Mouse (Mus musculus): ENCODE results near the gene Srpk1. TPM values are rescaled to one million over a fixed set of nuclear protein-coding genes. Genes with fewer than 3 reads are reported as not detected.
"Not testable (repeated sequence)": the region's sequence is repeated elsewhere in the genome, so short reads cannot be mapped to it uniquely, and the experiment has no call there.

Gene Srpk1
- polyA plus RNA-seq, 1 experiment, result 22.5 TPM

DNA sequence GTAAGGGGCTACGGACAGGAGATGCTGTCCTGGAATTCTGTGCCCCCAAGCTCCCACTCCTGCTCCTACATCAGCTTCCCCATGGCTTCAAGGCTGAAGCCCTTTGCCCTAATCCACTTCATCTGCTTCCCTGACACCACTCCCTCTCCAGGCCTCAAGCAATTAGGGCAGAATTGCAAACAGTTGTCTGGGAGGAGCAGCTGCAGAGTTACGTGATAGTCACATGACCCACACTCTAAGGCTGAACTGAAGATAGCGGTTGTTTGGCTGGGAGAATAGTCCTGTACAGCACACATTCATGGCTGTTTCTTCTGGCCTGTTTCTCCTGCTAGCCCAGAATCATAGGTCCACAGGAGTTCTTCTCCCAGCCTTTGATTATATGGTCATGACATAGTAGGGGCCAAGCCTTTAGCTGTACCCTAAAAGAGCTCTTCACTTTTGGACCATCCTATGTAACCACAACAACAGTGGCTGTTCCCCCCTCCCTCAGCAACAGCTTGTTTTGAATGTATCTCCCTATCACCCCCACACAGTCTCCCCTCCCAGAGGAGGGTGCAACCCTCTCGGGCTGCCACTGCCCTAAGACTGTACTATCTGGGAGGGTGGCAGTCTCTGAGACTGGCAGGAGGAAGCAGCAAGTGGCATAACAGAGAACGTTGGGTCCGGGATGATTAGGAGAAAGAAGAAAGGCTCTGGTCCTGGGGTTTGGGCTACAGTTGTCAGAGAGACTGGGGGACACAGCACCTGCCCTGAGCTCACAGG, 65.7 kb downstream of the Srpk1 start:
- DNase-seq (ENCODE audit: low read depth), result no peak

- DNase-seq (ENCODE audit: low read depth), result not testable (repeated sequence)
Measured at GRCm38 (mm10) chr17:28554021-28554420, 68.5 kb downstream of the Srpk1 start.

DNA sequence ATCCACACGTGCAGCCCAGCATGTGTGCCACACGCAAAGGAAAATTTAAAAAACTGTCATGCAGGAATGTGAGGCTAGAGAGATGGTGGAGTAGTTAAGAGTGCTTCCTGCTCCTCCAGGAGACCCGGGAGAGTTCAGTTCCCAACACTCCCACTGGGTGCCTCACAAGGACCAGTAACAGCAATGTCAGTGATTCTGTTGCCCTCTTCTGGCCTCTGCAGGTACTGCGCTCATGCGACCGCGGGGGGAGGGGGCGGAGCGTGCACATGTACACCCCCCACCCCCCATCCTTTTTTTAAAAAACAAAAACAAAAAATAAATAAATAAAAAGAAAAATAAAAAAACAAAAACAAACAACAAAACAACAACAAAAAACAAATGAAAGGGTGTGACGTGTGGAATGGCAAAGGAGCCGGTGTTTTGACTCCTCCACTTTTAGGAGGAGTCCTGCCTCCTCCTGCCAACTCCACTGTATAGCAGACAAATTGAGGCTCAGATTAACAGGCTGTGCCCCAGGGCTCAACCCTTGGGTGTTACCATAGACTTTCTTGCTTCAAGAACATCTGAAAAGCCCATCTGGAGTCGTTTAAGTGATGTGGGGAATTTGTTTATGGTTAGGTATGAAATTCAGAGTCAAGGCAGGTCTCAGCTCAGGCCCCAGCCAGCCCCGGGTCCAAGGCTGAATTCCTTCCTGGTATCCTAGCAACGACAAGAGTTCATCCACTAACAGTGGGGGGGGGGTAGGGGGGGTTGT, 69.3 kb downstream of the Srpk1 start:
- DNase-seq (ENCODE audit: low read depth), result no peak

DNA sequence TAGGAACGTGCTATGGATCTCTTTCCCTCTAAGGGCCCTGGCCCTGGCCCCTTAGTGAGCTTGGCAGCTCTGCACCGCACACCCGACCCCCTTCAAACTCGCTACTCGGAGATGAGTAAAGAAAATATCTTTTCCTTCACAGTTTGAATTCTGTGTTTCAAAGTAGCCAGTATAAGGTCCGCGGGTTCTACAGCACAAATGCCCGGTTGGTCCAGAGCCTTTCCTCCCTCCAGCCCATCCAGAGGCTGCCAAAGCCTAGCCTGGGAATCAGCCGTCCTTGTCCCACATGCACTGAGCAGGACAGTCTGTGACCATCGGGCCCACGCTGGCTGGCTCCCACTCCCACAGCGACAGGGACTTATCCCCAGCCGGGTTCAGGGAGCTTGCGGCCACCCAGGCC, 73.4 kb downstream of the Srpk1 start, which contains the start of gene Clpsl2:
Gene Clpsl2 (plus strand): TSS at position 301 of the 400 bp plus-strand sequence.
- no peak for DNase-seq (ENCODE audit: low read depth)

DNA sequence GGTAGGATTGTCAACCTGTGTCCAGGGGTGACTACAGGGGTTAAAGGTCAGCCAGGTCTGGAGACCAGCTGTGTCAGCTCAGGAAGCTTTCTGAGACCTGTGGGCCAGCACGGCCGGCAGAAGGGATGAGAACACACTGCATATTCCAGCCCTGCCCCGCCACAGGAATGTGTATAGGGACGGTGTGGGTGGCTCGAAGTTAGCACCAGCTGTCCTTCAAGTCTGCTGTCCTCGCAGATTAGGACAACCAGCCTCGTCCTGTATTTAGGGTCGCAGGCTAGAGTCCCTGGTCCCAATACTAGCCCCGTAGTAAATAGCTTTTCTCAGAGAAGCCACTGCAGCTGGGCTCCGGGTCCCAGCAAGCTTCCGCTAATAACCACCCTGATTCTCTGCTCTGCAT, 74.0 kb downstream of the Srpk1 start:
- DNase-seq (ENCODE audit: low read depth), result no peak

DNA sequence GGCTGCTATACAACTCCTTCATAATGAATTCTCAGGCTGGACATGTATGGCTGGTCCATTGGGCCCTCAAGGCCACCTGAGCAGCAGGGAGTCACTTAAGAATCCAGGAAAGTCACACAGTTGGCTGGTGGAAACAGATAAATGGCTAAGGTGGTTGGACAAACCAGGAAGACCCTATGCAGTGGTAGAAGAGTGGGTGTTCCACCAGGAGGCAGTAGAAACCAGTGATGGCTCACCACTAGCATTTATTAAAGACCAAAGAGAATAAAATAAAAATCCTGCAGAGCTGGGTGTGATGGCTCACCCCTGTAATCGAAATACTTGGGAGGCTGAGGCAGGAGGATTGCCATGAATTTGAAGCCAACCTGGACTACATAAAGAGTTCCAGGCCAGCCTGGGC, 75.6 kb downstream of the Srpk1 start:
- no peak for DNase-seq (ENCODE audit: low read depth)

- no peak for DNase-seq (ENCODE audit: low read depth)
Measured at GRCm38 (mm10) chr17:28537881-28538280, 84.6 kb downstream of the Srpk1 start.

Other genes starting within 250 kb of the Srpk1 start
- gene Fkbp5, start 105.2 kb downstream of the Srpk1 start, polyA plus RNA-seq (2012; rRNA removed), result 133 and 182 TPM in 2 replicates
- 2.2 and 2.4 TPM in 2 replicates for gene Armc12, start 91.9 kb downstream of the Srpk1 start, polyA plus RNA-seq (2012; rRNA removed)
- 1,738 and 2,096 TPM in 2 replicates for gene Clpsl2, start 73.3 kb downstream of the Srpk1 start, polyA plus RNA-seq (2012; rRNA removed)
- 1.7 and 8.1 TPM in 2 replicates for gene Clps, start 61.9 kb downstream of the Srpk1 start, polyA plus RNA-seq (2012; rRNA removed)
- not detected in 2 replicates for gene Lhfpl5, start 47.1 kb downstream of the Srpk1 start, polyA plus RNA-seq (2012; rRNA removed)
- gene Slc26a8, start 67.5 kb upstream of the Srpk1 start, polyA plus RNA-seq (2012; rRNA removed), result 2.3 and 3.0 TPM in 2 replicates
- 72.3 and 73.3 TPM in 2 replicates for gene Mapk14, start 68.6 kb upstream of the Srpk1 start, polyA plus RNA-seq (2012; rRNA removed)
- gene AC170998.1, start 103.4 kb upstream of the Srpk1 start, polyA plus RNA-seq (2012; rRNA removed), result 0.50 and 0.57 TPM in 2 replicates
- 24.3 and 30.1 TPM in 2 replicates for gene Mapk13, start 146.6 kb upstream of the Srpk1 start, polyA plus RNA-seq (2012; rRNA removed)
- 33.6 and 35.5 TPM in 2 replicates for gene Brpf3, start 178.4 kb upstream of the Srpk1 start, polyA plus RNA-seq (2012; rRNA removed)
- 1.7 and 1.8 TPM in 2 replicates for gene Pnpla1, start 235.7 kb upstream of the Srpk1 start, polyA plus RNA-seq (2012; rRNA removed)